Mouse (Mus musculus): ENCODE data around the gene Otx2. TPM values are rescaled to one million over a fixed set of nuclear protein-coding genes. Genes with fewer than 3 reads are reported as not detected.

The Otx2 gene
- polyA plus RNA-seq, 1 experiment from 2014 or later, result not detected

DNA sequence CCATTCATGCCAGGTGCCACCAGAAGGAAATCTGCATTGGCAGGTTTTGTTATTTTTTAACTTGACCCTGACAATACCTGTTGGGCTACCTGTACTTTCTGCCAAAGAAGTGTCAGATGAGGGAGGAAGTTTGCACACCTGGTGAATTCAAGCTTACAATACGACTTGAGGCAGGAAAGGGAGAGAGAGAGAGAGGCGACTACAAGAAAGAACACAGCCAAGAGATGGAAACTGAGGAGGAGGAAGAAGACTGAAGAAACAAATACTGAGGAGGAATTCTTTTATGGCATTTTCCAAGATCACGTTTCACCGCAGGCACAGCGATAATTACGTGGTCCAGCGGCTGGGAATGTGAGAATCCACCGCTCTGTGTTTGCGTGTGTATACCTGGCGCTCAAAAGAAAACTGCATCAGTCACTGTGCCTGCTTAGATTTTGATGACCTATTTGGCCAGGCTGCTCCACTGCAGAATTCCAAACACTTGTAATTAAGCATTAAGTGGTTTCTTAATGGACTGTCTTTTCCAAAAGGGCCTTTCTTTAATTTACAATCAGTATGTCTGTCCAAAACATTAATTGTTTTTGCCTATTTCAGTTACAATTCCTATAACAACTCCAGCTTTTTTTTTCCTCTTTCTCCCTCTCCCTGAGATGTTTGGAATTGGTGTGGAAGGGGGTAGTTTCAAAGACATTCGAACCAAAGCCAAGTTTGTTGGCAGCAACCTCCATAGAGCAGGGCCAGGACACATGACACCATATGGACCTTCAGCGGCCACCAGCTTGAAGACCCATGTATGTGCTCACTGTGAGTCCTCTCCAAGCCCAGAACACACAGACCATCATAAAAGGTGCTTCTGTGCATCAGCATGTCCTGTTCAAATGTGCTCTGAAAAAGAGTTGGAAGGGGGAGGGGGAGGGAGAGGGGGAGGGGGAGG, 31.9 kb downstream of the Otx2 start:
- 71% methylated on average over 12 of the region's 12 CpGs for WGBS
- no peak for TF ChIP-seq CTCF (IDR thresholded peaks at IDR 0.05; ENCODE audit: low read depth)
- no peak overlapping the region for H3K27ac ChIP-seq (ENCODE audit: low read depth, low read length)

DNA sequence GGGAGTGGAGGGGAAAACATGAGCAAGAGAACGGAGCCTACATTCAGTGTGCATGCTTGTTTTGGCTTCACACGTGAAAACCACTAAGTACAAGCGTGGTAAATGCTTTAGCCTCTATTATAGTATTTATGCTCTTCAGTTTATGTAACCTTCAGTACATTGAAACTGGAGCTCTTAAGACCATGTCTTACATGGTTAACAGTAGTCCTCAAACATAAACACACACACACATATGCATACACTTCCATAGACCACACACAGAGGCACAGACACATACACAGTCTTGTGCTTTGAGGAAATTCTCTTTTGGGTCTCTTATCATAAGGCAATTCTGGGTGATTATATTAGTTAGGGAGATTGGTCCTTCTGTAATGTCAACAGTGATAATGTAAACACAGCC, 40.5 kb downstream of the Otx2 start:
- TF ChIP-seq CTCF (IDR thresholded peaks at IDR 0.05; ENCODE audit: low read depth), result no peak
- Histone ChIP-seq H3K9ac (ENCODE audit: low read depth, low read length) (no peak overlapping the region), H3K36me3 (ENCODE audit: control insufficient read depth, insufficient read depth) (no peaks in the 10 kb centered on the region), H3K27me3 (replicated peaks; ENCODE audit: control insufficient read depth, insufficient read depth, low read length) (no peaks in the 10 kb centered on the region), H3K4me2 (replicated peaks; ENCODE audit: low read depth) (no peak overlapping the region), H3K27ac (ENCODE audit: low read depth, low read length) (no peak overlapping the region), H3K9me3 (ENCODE audit: control insufficient read depth) (no peaks in the 10 kb centered on the region), H3K4me1 (replicated peaks; ENCODE audit: control insufficient read depth, insufficient read depth, low read length) (no peaks in the 10 kb centered on the region), H3K4me3 (ENCODE audit: low read depth, low read length) (no peak overlapping the region)
- WGBS, result 62% methylated on average over 3 of the region's 3 CpGs
- ATAC-seq, result no peak

More for the DNA sequence above, 31.9 kb downstream of the Otx2 start:
- Histone ChIP-seq H3K9me3 (ENCODE audit: control insufficient read depth) (no peaks in the 10 kb centered on the region), H3K4me1 (replicated peaks; ENCODE audit: control insufficient read depth, insufficient read depth, low read length) (no peaks in the 10 kb centered on the region), H3K4me3 (ENCODE audit: low read depth, low read length) (no peak overlapping the region), H3K4me2 (replicated peaks; ENCODE audit: low read depth) (no peak overlapping the region), H3K9ac (ENCODE audit: low read depth, low read length) (no peak overlapping the region), H3K36me3 (ENCODE audit: control insufficient read depth, insufficient read depth) (no peaks in the 10 kb centered on the region), H3K27me3 (replicated peaks; ENCODE audit: control insufficient read depth, insufficient read depth, low read length) (no peaks in the 10 kb centered on the region)
- ATAC-seq, result no peak

DNA sequence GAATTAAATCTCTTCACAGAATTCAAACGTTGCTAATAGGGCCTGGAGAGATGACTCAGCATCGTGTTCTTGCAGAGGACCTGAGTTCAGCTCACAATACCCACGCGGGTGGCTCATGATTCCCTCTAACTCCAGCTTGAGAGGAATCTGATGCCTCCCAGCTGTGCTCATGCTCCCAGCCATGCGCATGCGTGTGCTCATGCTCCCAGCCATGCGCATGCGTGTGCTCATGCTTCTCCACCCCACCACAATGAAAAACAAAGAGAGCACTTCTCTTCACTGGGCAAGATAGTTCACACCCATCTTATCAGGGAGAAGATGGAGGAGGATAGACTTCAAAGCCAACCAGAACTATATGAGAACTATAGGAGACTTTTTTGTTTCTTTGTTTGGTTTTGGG, 41.3 kb downstream of the Otx2 start:
- no peak overlapping the region for H3K4me2 ChIP-seq (replicated peaks; ENCODE audit: low read depth)
- H3K9ac ChIP-seq (ENCODE audit: low read depth, low read length), result no peak overlapping the region
- no peak for ATAC-seq
- H3K9me3 ChIP-seq (ENCODE audit: control insufficient read depth), result no peaks in the 10 kb centered on the region
- H3K4me3 ChIP-seq (ENCODE audit: low read depth, low read length), result no peak overlapping the region
- no peaks in the 10 kb centered on the region for H3K27me3 ChIP-seq (replicated peaks; ENCODE audit: control insufficient read depth, insufficient read depth, low read length)
- TF ChIP-seq CTCF (IDR thresholded peaks at IDR 0.05; ENCODE audit: low read depth), result no peak
- H3K4me1 ChIP-seq (replicated peaks; ENCODE audit: control insufficient read depth, insufficient read depth, low read length), result no peaks in the 10 kb centered on the region
- H3K36me3 ChIP-seq (ENCODE audit: control insufficient read depth, insufficient read depth), result no peaks in the 10 kb centered on the region
- WGBS, result 82% methylated on average over 8 of the region's 8 CpGs
- H3K27ac ChIP-seq (ENCODE audit: low read depth, low read length), result no peak overlapping the region

DNA sequence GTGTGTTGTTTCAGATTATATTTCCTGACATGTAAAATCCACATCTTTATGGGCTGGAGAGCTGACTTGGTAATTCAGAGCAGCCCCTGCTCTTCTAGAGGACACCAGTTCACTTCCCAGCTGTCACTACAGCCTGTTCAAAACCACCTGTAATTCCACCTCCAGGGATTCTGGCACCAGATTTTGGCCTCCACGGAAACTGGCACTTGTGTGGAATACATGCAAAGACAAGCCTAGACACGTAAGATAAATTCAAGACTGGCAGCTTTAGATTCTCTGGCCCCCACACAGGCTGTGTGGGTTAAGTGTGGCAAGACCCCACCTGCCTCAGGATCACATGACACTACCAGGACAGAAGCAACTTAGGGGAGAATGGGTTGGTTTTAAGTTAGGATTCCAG, 42.1 kb downstream of the Otx2 start:
- 89% methylated on average over 2 of the region's 2 CpGs for WGBS

DNA sequence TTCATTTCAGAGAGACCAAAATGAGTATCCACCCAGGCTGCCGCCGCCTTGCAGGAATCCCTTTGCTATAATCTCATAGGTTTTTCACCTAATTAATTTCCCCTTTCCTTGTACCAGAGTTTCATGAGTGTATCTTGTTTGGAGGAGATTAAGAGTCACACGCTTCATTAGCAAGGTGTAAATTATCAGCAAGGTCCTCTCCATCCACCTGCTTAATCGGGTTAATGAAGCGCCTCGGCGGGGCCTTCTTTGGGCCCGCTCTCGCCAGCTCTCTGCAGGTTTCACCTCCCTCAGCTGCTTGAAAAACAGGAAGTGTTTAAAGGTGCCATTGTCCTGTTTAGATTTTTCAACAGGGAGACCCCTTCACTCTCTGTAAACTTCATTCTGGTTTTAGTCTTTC, 44.2 kb downstream of the Otx2 start:
- no peaks in the 10 kb centered on the region for H3K4me1 ChIP-seq (replicated peaks; ENCODE audit: control insufficient read depth, insufficient read depth, low read length)
- no peaks in the 10 kb centered on the region for H3K36me3 ChIP-seq (ENCODE audit: control insufficient read depth, insufficient read depth)
- H3K4me2 ChIP-seq (replicated peaks; ENCODE audit: low read depth), result no peak overlapping the region
- ATAC-seq, result no peak
- no peak overlapping the region for H3K27ac ChIP-seq (ENCODE audit: low read depth, low read length)
- 82% methylated on average over 9 of the region's 9 CpGs for WGBS
- no peak for TF ChIP-seq CTCF (IDR thresholded peaks at IDR 0.05; ENCODE audit: low read depth)
- no peaks in the 10 kb centered on the region for H3K27me3 ChIP-seq (replicated peaks; ENCODE audit: control insufficient read depth, insufficient read depth, low read length)
- H3K4me3 ChIP-seq (ENCODE audit: low read depth, low read length), result no peak overlapping the region
- no peaks in the 10 kb centered on the region for H3K9me3 ChIP-seq (ENCODE audit: control insufficient read depth)
- H3K9ac ChIP-seq (ENCODE audit: low read depth, low read length), result no peak overlapping the region

More for the DNA sequence above, 42.1 kb downstream of the Otx2 start:
- Histone ChIP-seq H3K9me3 (ENCODE audit: control insufficient read depth) (no peaks in the 10 kb centered on the region), H3K4me3 (ENCODE audit: low read depth, low read length) (no peak overlapping the region), H3K27me3 (replicated peaks; ENCODE audit: control insufficient read depth, insufficient read depth, low read length) (no peaks in the 10 kb centered on the region), H3K27ac (ENCODE audit: low read depth, low read length) (no peak overlapping the region), H3K4me1 (replicated peaks; ENCODE audit: control insufficient read depth, insufficient read depth, low read length) (no peaks in the 10 kb centered on the region), H3K36me3 (ENCODE audit: control insufficient read depth, insufficient read depth) (no peaks in the 10 kb centered on the region), H3K4me2 (replicated peaks; ENCODE audit: low read depth) (no peak overlapping the region), H3K9ac (ENCODE audit: low read depth, low read length) (no peak overlapping the region)
- no peak for ATAC-seq
- TF ChIP-seq CTCF (IDR thresholded peaks at IDR 0.05; ENCODE audit: low read depth), result no peak

DNA sequence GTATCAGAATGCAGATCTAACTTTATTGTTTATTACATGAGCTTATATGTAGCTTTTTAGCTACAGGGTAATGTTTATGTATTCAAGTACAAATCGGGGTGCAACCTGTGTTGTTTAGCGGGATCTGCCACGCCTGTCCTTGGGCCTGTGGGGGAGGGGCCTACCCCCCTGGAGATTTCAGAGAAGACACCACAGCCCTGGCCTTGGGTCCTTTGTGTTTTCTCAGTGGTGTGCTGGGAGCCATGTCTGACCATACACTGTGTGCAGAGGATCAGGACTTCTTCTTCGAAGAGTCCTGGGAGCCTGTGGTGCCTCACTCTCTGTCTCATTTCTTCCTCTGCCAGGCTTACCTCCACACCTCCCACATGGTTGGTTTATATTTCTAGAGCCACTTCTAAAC, 47.3 kb downstream of the Otx2 start:
- H3K27me3 ChIP-seq (replicated peaks; ENCODE audit: control insufficient read depth, insufficient read depth, low read length), result no peaks in the 10 kb centered on the region
- H3K27ac ChIP-seq (ENCODE audit: low read depth, low read length), result no peak overlapping the region
- 65% methylated on average over 4 of the region's 4 CpGs for WGBS
- no peak overlapping the region for H3K4me3 ChIP-seq (ENCODE audit: low read depth, low read length)
- no peaks in the 10 kb centered on the region for H3K9me3 ChIP-seq (ENCODE audit: control insufficient read depth)
- no peak overlapping the region for H3K9ac ChIP-seq (ENCODE audit: low read depth, low read length)
- no peak overlapping the region for H3K4me2 ChIP-seq (replicated peaks; ENCODE audit: low read depth)
- no peak for ATAC-seq
- no peaks in the 10 kb centered on the region for H3K4me1 ChIP-seq (replicated peaks; ENCODE audit: control insufficient read depth, insufficient read depth, low read length)
- TF ChIP-seq CTCF (IDR thresholded peaks at IDR 0.05; ENCODE audit: low read depth), result no peak
- no peaks in the 10 kb centered on the region for H3K36me3 ChIP-seq (ENCODE audit: control insufficient read depth, insufficient read depth)
